Mouse (Mus musculus) brain, embryonic 14.5 days (tissue): ENCODE measurements at regions not wholly inside any gene's neighbourhood (a gene's known extent, or its start where the extent isn't known, plus 50 kb on each side); places are given as distances from the start of the nearest gene placed in this dataset.

Experiments used
- DNase-seq: peaks from one replicate; pipeline ENCODE4 v3.0.0-alpha.2; 2011; ENCODE audit warnings: low read depth
- CTCF ChIP-seq: fragments of 200-500 bp; IDR thresholded peaks from 2 replicates; pipeline ENCODE4 v1.5.1; 2012; ENCODE audit warnings: inconsistent platforms, mild to moderate bottlenecking, moderate library complexity, borderline replicate concordance; ENCODE audit not compliant: insufficient read depth, insufficient read length; ENCODE audit errors: extremely low read depth
- POLR2A ChIP-seq: fragments of 200-500 bp; IDR thresholded peaks from 2 replicates; pipeline ENCODE4 v1.6.1; 2012; ENCODE audit warnings: mild to moderate bottlenecking, inconsistent platforms, borderline replicate concordance; ENCODE audit not compliant: poor library complexity, insufficient read depth, insufficient read length, severe bottlenecking; ENCODE audit errors: extremely low read depth

- DNase-seq = no peak
- no peak for TF ChIP-seq POLR2A
- no peak for TF ChIP-seq CTCF
Measured at GRCm38 (mm10) chr17:13558863-13559262, 201.5 kb upstream of the Afdn start.

GRCm38 (mm10) chr17:13561342-13561741 lies 199.0 kb upstream of the Afdn start:
- DNase-seq = no peak
- no peak for TF ChIP-seq CTCF
- TF ChIP-seq POLR2A = no peak

- no peak for DNase-seq
Measured at GRCm38 (mm10) chr17:13562974-13563373, 197.4 kb upstream of the Afdn start.

DNA sequence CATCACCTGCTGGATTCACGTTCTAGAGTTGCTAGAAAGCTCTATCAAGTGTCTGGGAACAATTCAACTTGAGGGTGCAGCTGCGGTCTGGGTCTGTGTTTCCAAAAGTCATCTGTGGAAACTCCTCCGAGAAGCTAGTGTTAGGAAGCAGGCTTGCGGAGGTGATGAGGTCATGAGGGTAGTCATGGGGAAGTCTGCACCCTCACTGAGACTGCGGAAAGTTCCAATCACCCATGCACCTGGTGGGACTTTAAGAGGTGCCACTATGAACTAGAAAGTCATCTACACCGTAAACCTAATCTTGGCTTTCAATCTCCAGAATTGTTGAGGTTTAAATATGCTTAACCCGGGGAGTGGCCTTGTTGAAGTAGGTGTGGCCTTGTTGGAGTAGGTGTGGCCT lies 195.5 kb upstream of the Afdn start:
- no peak for DNase-seq
- no peak for TF ChIP-seq POLR2A
- TF ChIP-seq CTCF = no peak

More at GRCm38 (mm10) chr17:13562974-13563373, 197.4 kb upstream of the Afdn start:
- TF ChIP-seq POLR2A (no peak), CTCF (no peak)

GRCm38 (mm10) chr17:13566680-13567079 lies 193.7 kb upstream of the Afdn start:
- DNase-seq = no peak
- TF ChIP-seq CTCF (no peak), POLR2A (no peak)

GRCm38 (mm10) chr17:13567183-13567582 lies 193.2 kb upstream of the Afdn start:
- DNase-seq = no peak

GRCm38 (mm10) chr17:13570796-13571195 lies 189.5 kb upstream of the Afdn start:
- TF ChIP-seq CTCF (no peak), POLR2A (no peak)
- DNase-seq = no peak

More at GRCm38 (mm10) chr17:13567183-13567582, 193.2 kb upstream of the Afdn start:
- no peak for TF ChIP-seq CTCF
- no peak for TF ChIP-seq POLR2A

- peak; percentile 73 for DNase-seq
- TF ChIP-seq CTCF = no peak
- no peak for TF ChIP-seq POLR2A
Measured at GRCm38 (mm10) chr17:13572204-13572833, 188.0 kb upstream of the Afdn start.

DNA sequence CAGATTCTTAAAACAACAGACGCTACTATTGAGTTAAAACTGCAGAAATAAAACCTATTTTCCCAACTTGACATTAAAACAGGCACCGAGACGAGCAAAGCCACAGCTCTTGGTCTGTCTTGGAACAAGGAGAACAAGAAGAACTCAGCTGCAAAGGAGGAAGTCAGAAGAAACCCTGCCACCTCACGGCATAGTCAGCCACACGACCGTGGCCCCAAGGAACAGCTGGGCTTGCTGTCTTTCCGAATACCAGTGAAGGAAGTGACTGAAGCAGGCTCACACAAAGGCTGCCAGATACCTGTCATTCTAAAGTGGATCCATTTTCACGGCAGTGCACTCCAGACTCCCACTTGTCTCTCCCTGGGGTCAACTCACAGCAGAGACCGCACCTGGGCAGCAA lies 187.3 kb upstream of the Afdn start:
- TF ChIP-seq CTCF (no peak), POLR2A (no peak)
- no peak for DNase-seq

GRCm38 (mm10) chr17:13574122-13574521 lies 186.2 kb upstream of the Afdn start:
- TF ChIP-seq POLR2A (no peak), CTCF (no peak)
- no peak for DNase-seq

DNA sequence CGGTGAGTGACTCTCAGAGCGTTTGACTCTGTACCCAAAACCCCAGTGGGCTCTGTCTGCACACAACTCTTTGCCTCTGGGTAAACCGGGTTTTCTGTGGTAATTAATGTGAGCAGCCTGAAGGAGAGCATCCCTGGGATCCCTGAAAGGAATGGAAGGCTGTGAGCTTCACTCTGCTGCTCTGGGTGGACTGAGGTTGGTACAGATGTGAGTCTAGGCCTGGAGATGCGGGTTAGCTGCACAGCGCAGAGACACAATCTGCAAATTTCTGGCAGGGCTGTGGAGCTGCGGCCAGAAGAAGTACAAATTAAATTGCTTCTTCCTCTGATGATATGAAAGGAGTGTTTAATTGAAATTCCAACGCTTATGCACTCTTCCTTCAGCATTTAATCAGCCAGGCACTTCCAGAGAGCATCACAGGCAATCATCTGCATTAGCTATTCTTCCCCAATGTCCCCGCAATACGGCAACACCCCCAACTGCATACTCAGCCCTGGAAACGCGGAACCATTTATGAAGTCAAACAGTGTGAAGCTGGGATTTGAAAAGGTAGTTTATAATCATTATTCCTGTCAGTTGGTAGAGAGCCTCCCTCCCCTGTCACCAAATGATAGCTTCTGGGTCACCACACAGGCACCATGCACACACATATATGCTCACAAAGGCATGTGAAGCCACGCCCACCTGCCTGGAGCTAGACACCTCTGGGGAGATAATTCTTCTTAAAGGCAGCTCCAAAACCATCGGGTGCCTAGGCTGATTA lies 185.5 kb upstream of the Afdn start:
- peak; percentile 74 for DNase-seq
- no peak for TF ChIP-seq CTCF
- no peak for TF ChIP-seq POLR2A

GRCm38 (mm10) chr17:13577798-13578197 lies 182.5 kb upstream of the Afdn start:
- peak; percentile 64 for DNase-seq
- TF ChIP-seq CTCF (no peak), POLR2A (no peak)
